Mouse (Mus musculus): Measurements from ENCODE around the gene Gabbr2. TPM values are rescaled to one million over a fixed set of nuclear protein-coding genes. Genes with fewer than 3 reads are reported as not detected.

The Gabbr2 gene
- polyA plus RNA-seq, 1 experiment from 2014 or later, result 0.03 TPM

GRCm38 (mm10) chr4:46795707-46796106 is 196.0 kb downstream of the Gabbr2 start:
- Histone ChIP-seq H3K27me3 (ENCODE audit: control insufficient read depth, insufficient read depth, low read length) (no peaks in the 10 kb centered on the region), H3K4me2 (ENCODE audit: low read depth, low read length) (no peak overlapping the region), H3K4me3 (ENCODE audit: low read length) (no peak overlapping the region), H3K4me1 (ENCODE audit: control insufficient read depth, insufficient read depth, low read length) (peaks cover 18% of the 10 kb centered on the region), H3K36me3 (ENCODE audit: control insufficient read depth, insufficient read depth) (no peaks in the 10 kb centered on the region), H3K27ac (ENCODE audit: low read length) (no peak overlapping the region), H3K9me3 (replicated peaks; ENCODE audit: control insufficient read depth, low read length) (no peaks in the 10 kb centered on the region), H3K9ac (ENCODE audit: low read length) (no peak overlapping the region)
- no peak for ATAC-seq (replicated peaks; ENCODE audit: extremely low read depth, insufficient read depth, low FRiP score)
- WGBS, result 68% methylated on average over 7 of the region's 7 CpGs

GRCm38 (mm10) chr4:46794583-46794982 is 197.1 kb downstream of the Gabbr2 start:
- Histone ChIP-seq H3K9ac (ENCODE audit: low read length) (no peak overlapping the region), H3K27me3 (ENCODE audit: control insufficient read depth, insufficient read depth, low read length) (no peaks in the 10 kb centered on the region), H3K9me3 (replicated peaks; ENCODE audit: control insufficient read depth, low read length) (no peaks in the 10 kb centered on the region), H3K36me3 (ENCODE audit: control insufficient read depth, insufficient read depth) (no peaks in the 10 kb centered on the region), H3K4me1 (ENCODE audit: control insufficient read depth, insufficient read depth, low read length) (peaks cover 18% of the 10 kb centered on the region), H3K27ac (ENCODE audit: low read length) (peak overlapping the region; percentile 47), H3K4me3 (ENCODE audit: low read length) (no peak overlapping the region), H3K4me2 (ENCODE audit: low read depth, low read length) (no peak overlapping the region)
- WGBS, result 38% methylated on average over 7 of the region's 7 CpGs
- peak; percentile 60 for ATAC-seq (replicated peaks; ENCODE audit: extremely low read depth, insufficient read depth, low FRiP score)

GRCm38 (mm10) chr4:46792280-46793026 is 199.2 kb downstream of the Gabbr2 start:
- Histone ChIP-seq H3K27ac (ENCODE audit: low read length) (peak overlapping the region; percentile 60), H3K36me3 (ENCODE audit: control insufficient read depth, insufficient read depth) (no peaks in the 10 kb centered on the region), H3K27me3 (ENCODE audit: control insufficient read depth, insufficient read depth, low read length) (no peaks in the 10 kb centered on the region), H3K4me2 (ENCODE audit: low read depth, low read length) (no peak overlapping the region), H3K9ac (ENCODE audit: low read length) (no peak overlapping the region), H3K9me3 (replicated peaks; ENCODE audit: control insufficient read depth, low read length) (no peaks in the 10 kb centered on the region), H3K4me3 (ENCODE audit: low read length) (no peak overlapping the region), H3K4me1 (ENCODE audit: control insufficient read depth, insufficient read depth, low read length) (peaks cover 18% of the 10 kb centered on the region)
- ATAC-seq (replicated peaks; ENCODE audit: extremely low read depth, insufficient read depth, low FRiP score), result no peak
- 67% methylated on average over 9 of the region's 9 CpGs for WGBS

- Histone ChIP-seq H3K27ac (ENCODE audit: low read length) (no peak overlapping the region), H3K4me1 (ENCODE audit: control insufficient read depth, insufficient read depth, low read length) (peaks cover 18% of the 10 kb centered on the region), H3K36me3 (ENCODE audit: control insufficient read depth, insufficient read depth) (no peaks in the 10 kb centered on the region), H3K27me3 (ENCODE audit: control insufficient read depth, insufficient read depth, low read length) (no peaks in the 10 kb centered on the region), H3K4me2 (ENCODE audit: low read depth, low read length) (no peak overlapping the region), H3K9ac (ENCODE audit: low read length) (no peak overlapping the region), H3K4me3 (ENCODE audit: low read length) (no peak overlapping the region), H3K9me3 (replicated peaks; ENCODE audit: control insufficient read depth, low read length) (no peaks in the 10 kb centered on the region)
- WGBS, result 74% methylated on average over 14 of the region's 14 CpGs
- ATAC-seq (replicated peaks; ENCODE audit: extremely low read depth, insufficient read depth, low FRiP score), result no peak
Measured at GRCm38 (mm10) chr4:46791268-46791951, 200.3 kb downstream of the Gabbr2 start.

GRCm38 (mm10) chr4:46790609-46791267 is 200.9 kb downstream of the Gabbr2 start:
- Histone ChIP-seq H3K9ac (ENCODE audit: low read length) (no peak overlapping the region), H3K4me2 (ENCODE audit: low read depth, low read length) (no peak overlapping the region), H3K9me3 (replicated peaks; ENCODE audit: control insufficient read depth, low read length) (no peaks in the 10 kb centered on the region), H3K36me3 (ENCODE audit: control insufficient read depth, insufficient read depth) (no peaks in the 10 kb centered on the region), H3K4me1 (ENCODE audit: control insufficient read depth, insufficient read depth, low read length) (peaks cover 18% of the 10 kb centered on the region), H3K27ac (ENCODE audit: low read length) (no peak overlapping the region), H3K27me3 (ENCODE audit: control insufficient read depth, insufficient read depth, low read length) (no peaks in the 10 kb centered on the region), H3K4me3 (ENCODE audit: low read length) (no peak overlapping the region)
- WGBS, result 38% methylated on average over 9 of the region's 9 CpGs
- ATAC-seq (replicated peaks; ENCODE audit: extremely low read depth, insufficient read depth, low FRiP score), result no peak

- Histone ChIP-seq H3K27ac (ENCODE audit: low read length) (no peak overlapping the region), H3K4me1 (ENCODE audit: control insufficient read depth, insufficient read depth, low read length) (no peaks in the 10 kb centered on the region), H3K4me3 (ENCODE audit: low read length) (no peak overlapping the region), H3K9me3 (replicated peaks; ENCODE audit: control insufficient read depth, low read length) (no peaks in the 10 kb centered on the region), H3K27me3 (ENCODE audit: control insufficient read depth, insufficient read depth, low read length) (peaks cover 2% of the 10 kb centered on the region; the same call in 1 of the 2 replicates), H3K36me3 (ENCODE audit: control insufficient read depth, insufficient read depth) (no peaks in the 10 kb centered on the region), H3K9ac (ENCODE audit: low read length) (no peak overlapping the region), H3K4me2 (ENCODE audit: low read depth, low read length) (no peak overlapping the region)
- WGBS, result 76% methylated on average over 14 of the region's 14 CpGs
- ATAC-seq (replicated peaks; ENCODE audit: extremely low read depth, insufficient read depth, low FRiP score), result no peak
Measured at GRCm38 (mm10) chr4:46784430-46785049, 207.1 kb downstream of the Gabbr2 start.

GRCm38 (mm10) chr4:46781109-46781508 is 210.6 kb downstream of the Gabbr2 start:
- Histone ChIP-seq H3K9me3 (replicated peaks; ENCODE audit: control insufficient read depth, low read length) (no peaks in the 10 kb centered on the region), H3K36me3 (ENCODE audit: control insufficient read depth, insufficient read depth) (no peaks in the 10 kb centered on the region), H3K27ac (ENCODE audit: low read length) (no peak overlapping the region), H3K9ac (ENCODE audit: low read length) (no peak overlapping the region), H3K27me3 (ENCODE audit: control insufficient read depth, insufficient read depth, low read length) (peaks cover 5% of the 10 kb centered on the region; the same call in 1 of the 2 replicates), H3K4me1 (ENCODE audit: control insufficient read depth, insufficient read depth, low read length) (no peaks in the 10 kb centered on the region), H3K4me2 (ENCODE audit: low read depth, low read length) (no peak overlapping the region), H3K4me3 (ENCODE audit: low read length) (no peak overlapping the region)
- WGBS, result 63% methylated on average over 6 of the region's 6 CpGs
- ATAC-seq (replicated peaks; ENCODE audit: extremely low read depth, insufficient read depth, low FRiP score), result no peak

GRCm38 (mm10) chr4:46775959-46776358 is 215.7 kb downstream of the Gabbr2 start:
- Histone ChIP-seq H3K9ac (ENCODE audit: low read length) (no peak overlapping the region), H3K4me1 (ENCODE audit: control insufficient read depth, insufficient read depth, low read length) (0 out of 2 replicates have a peak, but pooled peaks cover 2% of the 10 kb centered on the region), H3K27me3 (ENCODE audit: control insufficient read depth, insufficient read depth, low read length) (peaks cover 11% of the 10 kb centered on the region; the same call in 1 of the 2 replicates), H3K4me3 (ENCODE audit: low read length) (no peak overlapping the region), H3K27ac (ENCODE audit: low read length) (no peak overlapping the region), H3K4me2 (ENCODE audit: low read depth, low read length) (no peak overlapping the region), H3K36me3 (ENCODE audit: control insufficient read depth, insufficient read depth) (no peaks in the 10 kb centered on the region), H3K9me3 (replicated peaks; ENCODE audit: control insufficient read depth, low read length) (peaks cover 2% of the 10 kb centered on the region; the same call in 1 of the 2 replicates)
- WGBS, result 76% methylated on average over 5 of the region's 5 CpGs
- ATAC-seq (replicated peaks; ENCODE audit: extremely low read depth, insufficient read depth, low FRiP score), result no peak

All from heart, embryonic 16.5 days (tissue).